Mouse (Mus musculus) forebrain, embryonic 13.5 days (tissue): ENCODE results near the gene Rab40b. TPM values are rescaled to one million over a fixed set of nuclear protein-coding genes. Genes with fewer than 3 reads are reported as not detected.
"Not testable (repeated sequence)": the region's sequence is repeated elsewhere in the genome, so short reads cannot be mapped to it uniquely, and the experiment has no call there.

Experiments used
- ATAC-seq: fragments of 200-750 bp; cut with Nextera tagmentation; 2 replicates; pipeline ENCODE4 v1.8.0; 2017
- H3K27ac ChIP-seq: fragments of 300-500 bp; sonication (generic); 2 replicates; pipeline ENCODE4 v1.5.1; 2015; ENCODE audit warnings: inconsistent platforms, mild to moderate bottlenecking, moderate library complexity
- H3K27me3 ChIP-seq: fragments of 300-500 bp; sonication (generic); 2 replicates; pipeline ENCODE4 v1.6.1; 2015; ENCODE audit warnings: mild to moderate bottlenecking, inconsistent platforms
- H3K36me3 ChIP-seq: fragments of 300-500 bp; sonication (generic); 2 replicates; pipeline ENCODE4 v1.6.1; 2015; ENCODE audit warnings: mild to moderate bottlenecking, inconsistent platforms; ENCODE audit not compliant: poor library complexity, severe bottlenecking
- H3K4me1 ChIP-seq: fragments of 300-500 bp; sonication (generic); 2 replicates; pipeline ENCODE4 v1.6.1; 2015; ENCODE audit warnings: inconsistent platforms
- H3K4me2 ChIP-seq: fragments of 300-500 bp; sonication (generic); 2 replicates; pipeline ENCODE4 v1.6.1; 2015; ENCODE audit warnings: inconsistent platforms, mild to moderate bottlenecking, moderate library complexity
- H3K4me3 ChIP-seq: fragments of 300-500 bp; sonication (generic); 2 replicates; pipeline ENCODE4 v1.5.1; 2015; ENCODE audit warnings: mild to moderate bottlenecking, inconsistent platforms
- H3K9ac ChIP-seq: fragments of 300-500 bp; sonication (generic); 2 replicates; pipeline ENCODE4 v1.6.1; 2015; ENCODE audit warnings: mild to moderate bottlenecking, inconsistent platforms
- H3K9me3 ChIP-seq: fragments of 300-500 bp; sonication (generic); replicated peaks from 2 replicates; pipeline ENCODE4 v1.6.1; 2016; ENCODE audit warnings: inconsistent platforms
- WGBS: fragments of 180-500 bp; shearing (Covaris S2); methylation state at CpG from one replicate; pipeline ENCODE4 v1.1.7; 2015; 5-methylcytosine and 5-hydroxymethylcytosine counted together
- microRNA-seq: library from miRNA; unstranded; fragments of <30 nt; microRNA quantifications from one replicate; pipeline ENCODE4, GENCODE M21; 2016
- polyA plus RNA-seq: library from polyadenylated mRNA; unstranded; fragments of >200 nt; fragmentation: Nextera tagmentation; extraction: Ambion mirVana; gene quantifications from 2 replicates; pipeline ENCODE4 v1.2.1, GENCODE M21; 2015

Gene Rab40b
- polyA plus RNA-seq, 1 experiment from 2014 or later = 4.3 TPM

DNA sequence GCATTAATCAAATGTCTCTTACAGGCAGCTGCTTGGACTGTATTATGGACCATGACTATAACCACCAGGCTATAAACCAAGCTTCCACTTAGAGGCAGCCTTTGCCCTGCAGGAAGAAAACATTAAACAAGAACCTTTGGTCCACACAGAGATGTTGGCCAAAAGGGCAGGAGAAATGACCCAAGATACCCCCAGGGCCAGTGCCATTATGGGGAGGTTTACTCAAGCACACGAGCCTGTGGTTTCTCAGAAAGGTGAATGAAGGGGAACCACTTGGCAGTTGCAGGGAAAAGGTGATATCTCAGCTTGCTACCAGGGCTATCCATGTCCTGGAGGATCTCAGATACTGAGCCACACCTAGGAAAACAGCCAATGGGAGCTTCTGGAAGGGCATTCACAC lies 62.0 kb downstream of the Rab40b start:
- no peak overlapping the region for H3K9ac ChIP-seq
- H3K4me3 ChIP-seq = no peak overlapping the region
- H3K27me3 ChIP-seq = no peaks in the 10 kb centered on the region
- no peaks in the 10 kb centered on the region for H3K4me1 ChIP-seq
- H3K27ac ChIP-seq = no peak overlapping the region
- no peaks in the 10 kb centered on the region for H3K9me3 ChIP-seq
- H3K36me3 ChIP-seq = peaks cover 55% of the 10 kb centered on the region
- no peak overlapping the region for H3K4me2 ChIP-seq
- 89% methylated on average over 1 of the region's 1 CpGs for WGBS
- ATAC-seq = no peak

DNA sequence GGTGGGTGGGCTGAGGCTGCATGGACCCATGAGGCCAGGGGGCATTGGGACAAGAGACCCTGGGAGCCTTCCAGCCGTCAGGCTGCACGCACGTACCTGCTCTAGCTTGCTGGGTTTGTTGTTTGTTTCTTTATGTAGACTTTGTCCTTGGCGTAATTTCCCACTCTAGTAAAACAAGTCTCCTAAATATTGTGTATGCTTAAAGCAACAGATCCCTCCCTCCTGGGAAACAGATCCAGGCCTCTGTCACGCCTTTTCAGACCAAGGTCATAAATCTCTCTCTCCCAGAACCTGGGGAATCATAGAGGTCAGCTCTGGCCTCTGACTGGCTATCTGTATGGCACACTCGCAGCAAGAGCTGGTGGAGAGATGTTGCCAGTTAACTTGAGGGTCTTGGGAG lies 80.3 kb downstream of the Rab40b start:
- not testable (repeated sequence) for H3K4me2 ChIP-seq, H3K4me1 ChIP-seq, H3K4me3 ChIP-seq, H3K9ac ChIP-seq, H3K27me3 ChIP-seq, ATAC-seq, H3K9me3 ChIP-seq, H3K27ac ChIP-seq
- H3K36me3 ChIP-seq = peaks cover 78% of the 10 kb centered on the region
- WGBS = 96% methylated on average over 6 of the region's 6 CpGs

GRCm38 (mm10) chr11:121306608-121307007 lies 81.4 kb downstream of the Rab40b start:
- Histone ChIP-seq H3K27ac (no peak overlapping the region), H3K36me3 (peaks cover 89% of the 10 kb centered on the region), H3K27me3 (no peaks in the 10 kb centered on the region), H3K4me1 (no peaks in the 10 kb centered on the region), H3K9ac (no peak overlapping the region), H3K4me2 (no peak overlapping the region), H3K4me3 (no peak overlapping the region), H3K9me3 (peaks cover 3% of the 10 kb centered on the region; the same call in 1 of the 2 replicates)
- WGBS = 98% methylated on average over 8 of the region's 8 CpGs
- no peak for ATAC-seq

Small RNAs within 50 kb of the gene (microRNA-seq; reads per million reads assigned to microRNA genes)
- gene Mir7236 = not detected

Other genes starting within 250 kb of the Rab40b start
- gene Tex19.1, start 242.1 kb downstream of the Rab40b start, polyA plus RNA-seq = not detected in 2 replicates
- gene Uts2r, start 228.0 kb downstream of the Rab40b start, polyA plus RNA-seq = 0.09 TPM in 1 of 2 replicates, not detected in the other
- gene Hexdc, start 183.8 kb downstream of the Rab40b start, polyA plus RNA-seq = 11.4 and 12.0 TPM in 2 replicates
- gene Ogfod3, start 183.5 kb downstream of the Rab40b start, polyA plus RNA-seq = 16.8 and 17.2 TPM in 2 replicates
- 37.0 and 41.2 TPM in 2 replicates for gene Cybc1, start 158.9 kb downstream of the Rab40b start, polyA plus RNA-seq
- 74.0 and 78.9 TPM in 2 replicates for gene Narf, start 151.0 kb downstream of the Rab40b start, polyA plus RNA-seq
- 13.4 and 14.2 TPM in 2 replicates for gene Foxk2, start 128.3 kb downstream of the Rab40b start, polyA plus RNA-seq
- gene Wdr45b, start 33.8 kb downstream of the Rab40b start, polyA plus RNA-seq = 82.1 and 90.2 TPM in 2 replicates
- 10.3 and 11.0 TPM in 2 replicates for gene Fn3krp, start 33.1 kb upstream of the Rab40b start, polyA plus RNA-seq
- gene Fn3k, start 46.7 kb upstream of the Rab40b start, polyA plus RNA-seq = 2.3 and 2.5 TPM in 2 replicates
- gene Tbcd, start 63.7 kb upstream of the Rab40b start, polyA plus RNA-seq = 45.2 and 50.0 TPM in 2 replicates
- gene Zfp750, start 131.1 kb upstream of the Rab40b start, polyA plus RNA-seq = 0.19 and 0.44 TPM in 2 replicates